Mouse (Mus musculus) G1E (cell line): ENCODE data around the gene Inpp5d.

ENCODE experiments used
- CTCF ChIP-seq: IDR thresholded peaks from 2 replicates; pipeline ENCODE4 v1.5.1; 2012; ENCODE audit warnings: low read depth, low read length, inconsistent platforms, mixed read lengths
- GATA1 ChIP-seq: IDR thresholded peaks from 2 replicates; pipeline ENCODE4 v1.6.1; 2012; ENCODE audit warnings: borderline replicate concordance, low read length, inconsistent platforms, mixed read lengths
- TAL1 ChIP-seq: conservative IDR thresholded peaks from 2 replicates; pipeline ENCODE4 v1.6.1; 2012; ENCODE audit warnings: low read depth, low read length, inconsistent platforms, mixed read lengths

- TF ChIP-seq GATA1 = no peak
- no peak for TF ChIP-seq CTCF
- TF ChIP-seq TAL1 = no peak
These were observed 51.4 kb downstream of the Inpp5d start for GRCm38 (mm10) chr1:87671483-87671882.
